Mouse (Mus musculus) limb, embryonic 14.5 days (tissue): ENCODE results near the gene Cacna1i. TPM values are rescaled to one million over a fixed set of nuclear protein-coding genes. Genes with fewer than 3 reads are reported as not detected.
A peak's percentile ranks its signal among the peaks of the same experiment; 100 is the strongest.

Experiments
- ATAC-seq: fragments of 200-750 bp; cut with Nextera tagmentation; 2 replicates; pipeline ENCODE4 v1.8.0; 2017; ENCODE audit warnings: low read depth, moderate number of reproducible peaks, moderate TSS enrichment; ENCODE audit not compliant: low FRiP score
- DNase-seq: peaks from one replicate; pipeline ENCODE4 v3.0.0-alpha.2; 2015; ENCODE audit warnings: low spot score
- H3K27ac ChIP-seq: fragments of 300-500 bp; sonication (generic); replicated peaks from 2 replicates; pipeline ENCODE4 v1.5.1; 2014; ENCODE audit warnings: low read depth, mild to moderate bottlenecking, low read length, moderate library complexity, mixed read lengths
- H3K27me3 ChIP-seq: fragments of 300-500 bp; sonication (generic); 2 replicates; pipeline ENCODE4 v1.6.1; 2014; ENCODE audit warnings: low read length, mixed read lengths; ENCODE audit not compliant: control insufficient read depth, insufficient read depth
- H3K36me3 ChIP-seq: fragments of 300-500 bp; sonication (generic); 2 replicates; pipeline ENCODE4 v1.6.1; 2014; ENCODE audit warnings: mild to moderate bottlenecking, low read length, moderate library complexity, mixed read lengths; ENCODE audit not compliant: control insufficient read depth, insufficient read depth
- H3K4me1 ChIP-seq: fragments of 300-500 bp; sonication (generic); 2 replicates; pipeline ENCODE4 v1.6.1; 2014; ENCODE audit warnings: antibody characterized with exemption, low read length, mixed read lengths; ENCODE audit not compliant: control insufficient read depth, insufficient read depth
- H3K4me2 ChIP-seq: fragments of 300-500 bp; sonication (generic); replicated peaks from 2 replicates; pipeline ENCODE4 v1.6.1; 2014; ENCODE audit warnings: low read depth, mild to moderate bottlenecking, low read length, moderate library complexity; ENCODE audit not compliant: severe bottlenecking
- H3K4me3 ChIP-seq: fragments of 300-500 bp; sonication (generic); replicated peaks from 2 replicates; pipeline ENCODE4 v1.5.1; 2014; ENCODE audit warnings: low read length
- H3K9ac ChIP-seq: fragments of 300-500 bp; sonication (generic); 2 replicates; pipeline ENCODE4 v1.6.1; 2014; ENCODE audit warnings: mild to moderate bottlenecking, low read depth, low read length, moderate library complexity; ENCODE audit not compliant: severe bottlenecking
- H3K9me3 ChIP-seq: fragments of 300-500 bp; sonication (generic); 2 replicates; pipeline ENCODE4 v1.6.1; 2016; ENCODE audit warnings: low read length; ENCODE audit not compliant: control insufficient read depth
- POLR2A ChIP-seq: fragments of 200-500 bp; IDR thresholded peaks from 2 replicates; pipeline ENCODE4 v1.8.0; 2012; ENCODE audit warnings: inconsistent platforms, mild to moderate bottlenecking, moderate library complexity, borderline replicate concordance; ENCODE audit not compliant: insufficient read depth, insufficient read length; ENCODE audit errors: extremely low read depth
- WGBS: fragments of 180-500 bp; shearing (Covaris S2); extraction: QIAGEN DNeasy Blood & Tissue Kit; methylation state at CpG from one replicate; pipeline ENCODE4 v1.1.7; 2014; 5-methylcytosine and 5-hydroxymethylcytosine counted together
- polyA plus RNA-seq, 2 experiments: library from polyadenylated mRNA; depleted of rRNA in 1 of 2; stranded (reverse) in 1 of 2; unstranded in 1 of 2; fragments of >200 nt; fragmentation: Nextera tagmentation in 1 of 2; extraction: Ambion mirVana in 1 of 2; gene quantifications; 2 replicates each; pipeline versions ENCODE4 v1.2.1 to v1.2.3; 2012 to 2014

Gene Cacna1i
- polyA plus RNA-seq, 2 experiments, result 0.03 to 0.34 TPM

- Histone ChIP-seq H3K4me3 (no peak overlapping the region), H3K9ac (no peak overlapping the region), H3K27me3 (no peaks in the 10 kb centered on the region), H3K4me1 (no peaks in the 10 kb centered on the region), H3K4me2 (no peak overlapping the region), H3K36me3 (no peaks in the 10 kb centered on the region), H3K27ac (no peak overlapping the region), H3K9me3 (no peaks in the 10 kb centered on the region)
- no peak for DNase-seq
- 40% methylated on average over 2 of the region's 2 CpGs for WGBS
- no peak for TF ChIP-seq POLR2A
- no peak for ATAC-seq
Measured at GRCm38 (mm10) chr15:80418146-80418545, 131.1 kb downstream of the Cacna1i start.

GRCm38 (mm10) chr15:80430324-80430723 is 143.3 kb downstream of the Cacna1i start:
- Histone ChIP-seq H3K27me3 (no peaks in the 10 kb centered on the region), H3K4me3 (no peak overlapping the region), H3K4me2 (no peak overlapping the region), H3K27ac (no peak overlapping the region), H3K9me3 (no peaks in the 10 kb centered on the region), H3K9ac (no peak overlapping the region), H3K4me1 (no peaks in the 10 kb centered on the region), H3K36me3 (no peaks in the 10 kb centered on the region)
- DNase-seq (no peak), ATAC-seq (no peak)
- WGBS, result 72% methylated on average over 11 of the region's 11 CpGs
- TF ChIP-seq POLR2A, result no peak

GRCm38 (mm10) chr15:80436961-80437360 is 149.9 kb downstream of the Cacna1i start:
- H3K36me3 ChIP-seq, result no peaks in the 10 kb centered on the region
- no peak overlapping the region for H3K4me3 ChIP-seq
- DNase-seq, result no peak
- no peak for TF ChIP-seq POLR2A
- no peak overlapping the region for H3K9ac ChIP-seq
- 79% methylated on average over 5 of the region's 5 CpGs for WGBS
- no peak overlapping the region for H3K4me2 ChIP-seq
- ATAC-seq, result no peak
- H3K27ac ChIP-seq, result no peak overlapping the region
- H3K9me3 ChIP-seq, result no peaks in the 10 kb centered on the region
- H3K4me1 ChIP-seq, result no peaks in the 10 kb centered on the region
- H3K27me3 ChIP-seq, result no peaks in the 10 kb centered on the region

- Histone ChIP-seq H3K27ac (peak overlapping the region; percentile 40; the same call in 1 of the 2 replicates), H3K36me3 (no peaks in the 10 kb centered on the region), H3K4me3 (no peak overlapping the region), H3K9me3 (no peaks in the 10 kb centered on the region), H3K4me1 (no peaks in the 10 kb centered on the region), H3K9ac (no peak overlapping the region), H3K4me2 (no peak overlapping the region), H3K27me3 (no peaks in the 10 kb centered on the region)
- DNase-seq, result no peak
- no peak for ATAC-seq
- no peak for TF ChIP-seq POLR2A
- 75% methylated on average over 8 of the region's 9 CpGs for WGBS
Measured at GRCm38 (mm10) chr15:80437996-80438395, 151.0 kb downstream of the Cacna1i start.

GRCm38 (mm10) chr15:80438423-80438822 is 151.4 kb downstream of the Cacna1i start:
- ATAC-seq, result no peak
- no peaks in the 10 kb centered on the region for H3K27me3 ChIP-seq
- peak; percentile 5 for DNase-seq
- 50% methylated on average over 9 of the region's 9 CpGs for WGBS
- no peak overlapping the region for H3K4me3 ChIP-seq
- H3K36me3 ChIP-seq, result no peaks in the 10 kb centered on the region
- H3K9ac ChIP-seq, result no peak overlapping the region
- no peak for TF ChIP-seq POLR2A
- no peaks in the 10 kb centered on the region for H3K4me1 ChIP-seq
- peak overlapping the region; percentile 70 for H3K27ac ChIP-seq
- no peaks in the 10 kb centered on the region for H3K9me3 ChIP-seq
- H3K4me2 ChIP-seq, result no peak overlapping the region

- TF ChIP-seq POLR2A, result no peak
- ATAC-seq (no peak), DNase-seq (no peak)
Measured at GRCm38 (mm10) chr15:80440195-80440594, 153.2 kb downstream of the Cacna1i start.

More at GRCm38 (mm10) chr15:80440195-80440594, 153.2 kb downstream of the Cacna1i start:
- H3K4me2 ChIP-seq, result no peak overlapping the region
- no peak overlapping the region for H3K9ac ChIP-seq
- no peaks in the 10 kb centered on the region for H3K27me3 ChIP-seq
- no peaks in the 10 kb centered on the region for H3K4me1 ChIP-seq
- no peaks in the 10 kb centered on the region for H3K36me3 ChIP-seq
- H3K4me3 ChIP-seq, result no peak overlapping the region
- H3K9me3 ChIP-seq, result no peaks in the 10 kb centered on the region
- no peak overlapping the region for H3K27ac ChIP-seq
- WGBS, result 82% methylated on average over 6 of the region's 6 CpGs
